Mouse (Mus musculus) kidney, postnatal 4 days (tissue): Measurements from ENCODE around the gene E130114P18Rik.
A peak's percentile ranks its signal among the peaks of the same experiment; 100 is the strongest.

ENCODE experiments used
- DNase-seq, 2 experiments: peaks; one replicate each; pipeline ENCODE4 v3.0.0; 2021; ENCODE audit warnings: mixed read lengths in 2 of 2

Gene E130114P18Rik

DNA sequence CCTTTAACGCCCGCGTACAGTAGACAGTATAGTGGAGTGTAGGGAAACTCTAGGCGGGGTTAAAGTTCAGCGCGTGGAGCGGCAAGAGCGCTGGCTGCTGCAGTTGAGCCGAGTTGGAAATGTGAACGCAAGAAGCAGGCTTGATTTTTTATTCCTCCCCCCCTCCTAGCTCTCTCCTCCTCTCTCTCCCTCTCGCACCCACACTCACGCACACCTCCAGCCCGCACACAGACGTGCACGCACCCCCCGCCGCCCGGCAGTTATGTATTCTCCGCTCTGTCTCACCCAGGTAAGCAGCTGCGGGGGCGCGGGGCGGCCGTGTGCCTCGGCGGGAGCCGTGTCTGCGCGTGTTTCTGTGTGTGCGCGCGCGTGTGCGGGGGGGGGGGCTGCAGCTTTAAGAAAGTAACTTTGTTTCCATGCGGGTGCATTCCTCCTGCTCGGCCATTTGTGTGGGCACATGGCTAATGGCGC lies at the start of gene E130114P18Rik:
E130114P18Rik (minus strand) TSS at position 373 of the 471 bp plus-strand sequence.
- DNase-seq: peak; percentile 72 to 84

DNA sequence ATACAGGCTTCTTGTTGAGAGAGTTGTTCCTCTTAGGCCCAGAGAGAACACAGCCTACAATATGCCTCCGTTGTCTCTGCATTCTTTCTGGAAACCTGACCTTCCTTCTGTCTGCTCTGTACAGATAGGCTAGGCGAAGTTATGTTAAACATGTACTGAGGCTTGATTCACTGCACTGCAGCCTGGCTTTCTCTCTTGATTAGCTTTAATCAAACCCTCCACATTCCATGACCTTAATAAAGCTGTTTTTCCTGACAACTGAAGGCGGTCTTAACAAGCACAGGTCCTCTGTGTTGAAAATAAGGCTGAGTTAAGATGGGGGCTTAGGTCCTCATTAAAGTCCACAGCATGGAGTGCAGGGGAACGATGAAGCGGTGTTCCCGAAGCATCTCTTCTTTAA lies 49.2 kb upstream of the E130114P18Rik start:
- no peak for DNase-seq

DNA sequence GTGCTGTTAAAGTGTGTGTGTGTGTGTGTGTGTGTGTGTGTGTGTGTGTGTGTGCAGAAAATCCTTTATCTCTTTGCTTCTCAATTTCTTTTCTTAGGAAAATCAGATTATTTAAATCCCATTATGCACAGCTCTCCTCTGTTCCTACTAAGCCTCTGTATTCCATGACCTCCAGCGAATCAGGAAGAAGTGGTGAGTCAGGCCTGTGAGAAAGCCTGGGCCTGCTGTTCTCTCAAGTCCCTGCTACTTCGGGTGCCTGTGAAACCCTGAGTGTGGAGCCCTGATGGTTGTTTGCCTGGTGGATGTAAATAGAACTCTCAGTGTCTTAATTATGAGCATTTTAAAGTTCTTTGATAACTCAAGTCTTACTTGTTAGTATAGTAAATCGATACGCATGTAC lies 48.0 kb upstream of the E130114P18Rik start:
- no peak for DNase-seq

- DNase-seq: no peak
Measured at GRCm38 (mm10) chr4:97825432-97825831, 47.6 kb upstream of the E130114P18Rik start.

DNA sequence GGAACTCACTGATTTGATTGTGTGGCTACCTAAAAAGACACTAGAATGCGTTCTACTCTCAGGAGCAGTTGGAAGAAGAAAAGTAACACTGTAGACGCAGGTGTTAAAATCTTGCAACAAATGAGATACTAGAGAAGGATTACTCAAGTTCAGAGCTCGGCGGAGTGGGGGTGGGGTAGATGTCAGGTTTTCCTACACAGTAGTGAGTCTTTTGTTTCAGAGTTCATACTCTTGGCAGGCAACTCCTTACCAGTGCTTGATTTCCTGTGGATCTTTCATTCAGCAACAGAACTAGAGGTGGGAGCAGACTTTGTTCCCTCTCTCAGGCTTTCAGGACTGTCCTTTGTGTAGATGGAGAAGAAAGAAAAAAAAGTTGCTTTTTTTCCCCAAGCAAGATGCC lies 46.6 kb upstream of the E130114P18Rik start:
- DNase-seq: peak; percentile 32 to 37

DNA sequence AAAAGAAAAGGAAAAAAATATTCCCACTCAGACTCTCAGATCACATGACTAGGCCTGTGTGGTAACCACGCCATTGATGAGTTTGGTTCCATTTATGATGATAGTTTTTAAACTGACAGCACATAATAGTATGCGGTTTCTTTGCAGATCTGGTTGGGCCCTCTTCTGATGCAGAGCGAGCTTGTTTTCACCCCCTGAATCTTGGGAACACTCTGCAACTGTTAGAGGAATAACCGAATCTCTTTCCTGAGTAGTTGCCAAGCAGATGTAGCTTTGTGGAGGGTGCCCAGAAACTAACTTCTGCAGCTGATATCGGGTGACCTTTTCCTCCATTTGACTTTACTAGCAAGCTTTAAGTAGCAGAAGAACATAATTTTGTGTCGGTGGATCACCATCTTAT lies 45.6 kb upstream of the E130114P18Rik start:
- DNase-seq: no peak

DNA sequence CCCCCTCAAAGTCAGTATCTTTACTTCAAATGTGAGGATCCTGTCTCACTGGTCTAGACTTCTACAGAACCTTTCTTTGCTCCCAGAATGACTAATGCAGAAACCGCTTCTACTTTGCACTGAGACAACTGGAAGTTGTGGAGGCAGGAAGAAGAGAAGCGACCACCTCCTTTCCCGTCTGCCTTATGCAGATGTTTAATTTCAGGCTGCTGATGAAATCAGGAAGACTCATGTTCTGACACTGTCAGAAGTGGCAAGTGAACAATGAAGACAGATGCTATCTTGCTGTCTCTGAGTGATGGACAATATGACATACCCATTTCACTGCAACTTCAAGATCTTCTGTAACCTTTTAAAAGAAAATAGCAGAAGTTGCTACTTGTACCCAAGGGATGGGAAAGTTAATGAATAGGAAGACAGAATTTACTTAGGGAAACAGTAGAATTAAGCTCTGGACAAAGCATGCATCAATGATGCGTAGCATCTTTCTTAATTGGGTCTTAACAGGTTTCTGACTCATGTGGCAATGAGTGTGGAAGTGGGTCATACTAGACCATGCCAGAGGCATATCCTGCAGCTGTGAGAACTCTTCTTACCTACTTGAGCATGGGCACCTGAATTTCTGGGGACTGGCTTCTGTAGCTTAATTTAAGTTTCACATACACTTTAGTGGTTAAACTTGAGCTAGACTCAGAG lies 43.8 kb upstream of the E130114P18Rik start:
- DNase-seq: no peak

DNA sequence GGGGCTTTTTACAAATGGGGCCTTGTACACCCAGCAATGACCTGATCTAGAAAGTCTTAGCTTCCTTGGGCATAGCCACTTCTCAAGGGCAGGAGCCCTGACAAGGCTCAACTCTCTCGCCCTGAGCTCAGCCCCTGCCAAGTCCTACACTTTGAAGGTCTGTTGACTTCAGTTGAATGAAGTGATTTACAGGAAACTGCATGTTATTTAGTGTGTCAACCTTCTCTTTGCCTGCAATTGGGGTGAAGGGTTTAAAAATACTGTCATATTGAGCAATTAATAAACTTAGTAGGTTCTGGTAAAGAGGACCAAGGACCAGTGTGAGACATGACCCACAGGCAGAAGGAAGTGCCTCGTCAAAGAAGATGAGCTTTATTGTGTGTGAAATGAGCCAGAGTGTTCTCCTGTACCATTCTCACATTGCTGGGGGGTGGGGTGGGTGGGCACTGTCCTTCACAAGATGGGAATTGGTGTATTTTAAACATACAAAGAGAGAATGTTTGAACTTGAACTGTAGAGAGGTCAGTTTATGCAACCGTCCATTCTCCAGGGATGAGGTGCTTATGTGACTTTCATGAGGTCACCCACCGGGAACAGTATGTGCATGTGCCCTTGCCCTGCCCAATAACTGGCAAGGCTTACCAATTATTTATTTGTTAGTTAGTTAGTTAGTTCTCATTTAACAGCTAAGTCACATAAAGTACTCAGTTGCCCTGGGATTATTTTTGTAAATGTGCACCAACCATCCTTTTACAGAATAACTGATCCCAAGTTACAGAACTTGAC lies 42.8 kb upstream of the E130114P18Rik start:
- DNase-seq: no peak

GRCm38 (mm10) chr4:97819101-97819500 lies 41.2 kb upstream of the E130114P18Rik start:
- no peak for DNase-seq

DNA sequence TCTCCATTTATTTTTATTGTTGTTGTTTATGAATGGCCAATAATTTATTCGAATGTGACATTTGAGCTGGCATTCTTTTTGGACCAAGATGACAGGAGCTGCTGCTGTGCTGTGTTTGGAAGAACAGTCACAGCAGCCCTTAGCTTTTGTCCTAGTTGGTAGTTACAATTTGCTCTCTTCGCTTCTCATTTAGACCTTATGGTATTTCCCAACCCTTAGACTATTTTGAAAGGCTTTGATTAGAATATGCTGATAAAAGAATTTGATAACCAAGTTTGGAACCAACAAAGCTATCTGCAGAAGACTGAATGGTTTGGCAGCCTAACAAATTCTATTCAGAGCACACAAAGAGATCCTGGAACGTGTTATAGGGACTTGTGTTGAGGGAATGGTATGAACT lies 40.6 kb upstream of the E130114P18Rik start:
- no peak for DNase-seq

DNA sequence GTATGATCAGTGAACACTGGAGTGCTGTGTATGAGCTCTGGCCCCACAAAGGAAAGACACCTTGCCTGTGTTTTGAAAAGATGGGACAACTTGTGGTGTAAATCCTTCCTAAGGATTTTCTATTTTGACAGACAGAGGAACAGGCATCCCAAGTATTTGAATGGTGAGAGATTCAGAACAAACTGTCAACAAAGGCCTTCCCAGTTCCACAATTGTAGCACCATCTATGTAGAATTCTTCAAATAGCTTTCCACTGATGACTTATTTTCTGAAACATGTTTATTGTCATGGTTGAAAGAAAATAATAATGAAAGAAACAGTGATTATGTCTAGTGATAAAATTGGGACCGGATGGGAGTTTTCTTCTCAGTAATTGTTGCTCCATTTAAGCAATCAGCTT lies 39.9 kb upstream of the E130114P18Rik start:
- no peak for DNase-seq

DNA sequence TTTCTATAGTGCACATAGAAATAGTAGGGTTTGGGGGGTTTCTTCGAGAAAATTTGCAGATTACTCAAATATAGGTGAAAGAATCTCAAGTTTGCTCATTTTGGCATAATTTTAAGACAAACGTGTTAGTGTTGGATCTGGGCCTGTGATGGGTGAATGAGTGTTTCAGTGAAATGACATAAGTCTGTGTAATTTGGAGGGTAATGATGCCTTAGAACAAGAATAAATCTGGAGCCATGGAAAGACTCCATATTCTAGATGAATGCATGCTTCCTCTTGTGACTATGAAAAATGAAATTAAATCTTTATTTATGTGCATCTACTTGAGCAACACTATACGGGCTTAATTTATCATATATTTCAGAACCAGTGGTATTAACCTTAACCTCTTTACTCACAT lies 38.9 kb upstream of the E130114P18Rik start:
- DNase-seq: no peak

GRCm38 (mm10) chr4:97816001-97816400 lies 38.1 kb upstream of the E130114P18Rik start:
- DNase-seq: no peak

DNA sequence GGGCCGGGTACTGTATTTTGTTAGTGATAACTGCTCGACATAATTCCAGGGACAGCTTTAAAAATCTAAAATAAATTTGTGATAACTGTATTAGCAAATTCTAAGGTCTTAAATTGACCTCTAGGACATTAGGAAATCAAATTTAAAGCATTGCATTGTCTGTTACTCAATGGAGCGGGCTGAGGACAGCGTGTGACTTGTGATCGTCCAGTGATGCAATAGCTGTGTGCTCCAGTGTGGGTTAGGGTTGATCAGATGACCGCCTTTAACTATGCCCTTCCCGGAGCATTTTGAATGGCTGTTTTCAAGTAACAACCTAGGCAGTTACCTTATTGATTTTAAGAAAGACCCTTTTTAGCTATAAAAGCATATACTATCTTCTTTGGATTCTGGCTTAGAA lies 36.6 kb upstream of the E130114P18Rik start:
- no peak for DNase-seq

DNA sequence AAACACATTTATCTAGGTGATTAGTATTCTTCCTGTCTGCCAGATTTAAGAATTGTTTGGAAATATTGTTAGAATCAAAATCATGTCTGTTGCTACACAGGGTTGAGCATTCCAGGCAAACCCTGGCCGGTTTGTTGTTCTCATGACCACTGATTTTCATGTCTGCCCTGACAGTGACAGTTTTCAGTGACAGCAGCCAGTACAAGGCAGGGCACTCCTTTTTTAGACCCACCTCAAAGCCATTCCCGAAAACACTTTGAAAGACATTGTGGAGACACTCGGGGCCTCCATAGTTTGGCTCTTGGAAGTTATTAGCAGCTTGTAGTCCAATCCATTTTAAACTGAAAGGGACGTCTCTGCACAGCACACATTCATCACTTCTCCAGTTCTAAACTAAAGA lies 36.1 kb upstream of the E130114P18Rik start:
- DNase-seq: no peak

DNA sequence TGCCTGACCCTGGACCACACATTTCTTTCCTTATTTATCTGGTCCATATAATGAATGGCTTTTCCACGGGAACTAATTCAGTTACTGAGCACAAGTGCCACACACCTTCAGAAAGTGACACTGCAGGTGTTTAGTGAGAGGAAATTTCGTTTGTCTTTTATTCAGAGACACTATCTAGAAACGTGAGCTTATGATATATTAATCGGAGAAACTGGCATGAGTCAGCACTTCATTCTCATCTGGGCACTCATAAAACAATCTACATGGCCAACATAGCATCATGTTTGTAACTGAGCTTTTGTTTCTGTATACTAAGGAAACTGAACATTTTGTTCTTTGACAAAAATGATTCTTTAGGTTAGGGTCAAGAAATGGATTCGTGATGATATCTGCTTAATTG lies 35.2 kb upstream of the E130114P18Rik start:
- DNase-seq: no peak

GRCm38 (mm10) chr4:97810348-97810939 lies 32.6 kb upstream of the E130114P18Rik start:
- no peak for DNase-seq

GRCm38 (mm10) chr4:97809582-97810295 lies 31.9 kb upstream of the E130114P18Rik start:
- DNase-seq: no peak

- DNase-seq: no peak
Measured at GRCm38 (mm10) chr4:97808885-97809284, 31.0 kb upstream of the E130114P18Rik start.

- no peak for DNase-seq
Measured at GRCm38 (mm10) chr4:97806924-97807323, 29.0 kb upstream of the E130114P18Rik start.

GRCm38 (mm10) chr4:97805896-97806808 lies 28.3 kb upstream of the E130114P18Rik start:
- DNase-seq: peak in 1 of 2 experiments; percentile 22

GRCm38 (mm10) chr4:97805255-97805654 lies 27.4 kb upstream of the E130114P18Rik start:
- no peak for DNase-seq
